Mouse (Mus musculus) telencephalon, adult 2 months (tissue): ENCODE data around the gene Shank3.

Experiments
- DNase-seq: peaks from one replicate; pipeline ENCODE4 v3.0.0-alpha.2; 2011; ENCODE audit warnings: low read depth, low spot score

Gene Shank3

DNA sequence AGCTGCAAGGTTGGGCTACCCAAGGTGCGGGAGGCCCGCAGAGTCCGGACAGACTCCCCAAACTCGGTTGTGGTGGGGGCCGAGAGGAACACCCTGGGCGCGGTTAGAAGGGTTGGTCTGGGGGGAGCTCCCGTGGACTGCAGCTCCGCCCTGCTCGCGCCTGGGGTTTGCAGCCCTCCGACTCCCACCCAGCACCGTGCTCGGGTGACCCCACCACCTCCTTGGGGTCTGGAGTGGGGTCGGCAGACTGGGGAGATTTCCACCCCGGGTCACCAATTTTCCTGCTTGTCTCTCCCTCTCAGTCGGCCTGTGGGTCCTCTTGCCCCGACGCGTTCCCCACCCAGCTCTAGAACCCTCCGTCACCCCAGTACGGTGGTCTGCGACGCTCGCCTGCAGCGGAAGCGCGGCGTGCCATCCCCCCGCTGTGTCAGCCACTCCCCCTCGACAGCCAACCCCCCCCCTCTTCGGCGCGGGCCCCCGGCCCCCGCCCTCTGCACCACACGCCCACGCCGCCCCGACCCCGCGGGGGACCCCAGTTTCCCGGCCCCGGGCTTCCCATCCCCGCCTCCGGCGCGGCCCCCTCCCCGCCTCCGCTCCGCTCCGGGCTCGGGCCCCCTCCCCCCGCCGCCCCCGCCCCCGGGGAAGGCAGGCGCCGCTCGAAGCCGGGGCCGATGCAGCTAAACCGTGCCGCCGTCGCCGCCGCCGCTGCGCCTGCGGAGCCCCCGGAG lies at the start of gene Shank3:
TSS of gene Shank3 (plus strand) at position 663 of the 728 bp plus-strand sequence.
- no peak for DNase-seq

DNA sequence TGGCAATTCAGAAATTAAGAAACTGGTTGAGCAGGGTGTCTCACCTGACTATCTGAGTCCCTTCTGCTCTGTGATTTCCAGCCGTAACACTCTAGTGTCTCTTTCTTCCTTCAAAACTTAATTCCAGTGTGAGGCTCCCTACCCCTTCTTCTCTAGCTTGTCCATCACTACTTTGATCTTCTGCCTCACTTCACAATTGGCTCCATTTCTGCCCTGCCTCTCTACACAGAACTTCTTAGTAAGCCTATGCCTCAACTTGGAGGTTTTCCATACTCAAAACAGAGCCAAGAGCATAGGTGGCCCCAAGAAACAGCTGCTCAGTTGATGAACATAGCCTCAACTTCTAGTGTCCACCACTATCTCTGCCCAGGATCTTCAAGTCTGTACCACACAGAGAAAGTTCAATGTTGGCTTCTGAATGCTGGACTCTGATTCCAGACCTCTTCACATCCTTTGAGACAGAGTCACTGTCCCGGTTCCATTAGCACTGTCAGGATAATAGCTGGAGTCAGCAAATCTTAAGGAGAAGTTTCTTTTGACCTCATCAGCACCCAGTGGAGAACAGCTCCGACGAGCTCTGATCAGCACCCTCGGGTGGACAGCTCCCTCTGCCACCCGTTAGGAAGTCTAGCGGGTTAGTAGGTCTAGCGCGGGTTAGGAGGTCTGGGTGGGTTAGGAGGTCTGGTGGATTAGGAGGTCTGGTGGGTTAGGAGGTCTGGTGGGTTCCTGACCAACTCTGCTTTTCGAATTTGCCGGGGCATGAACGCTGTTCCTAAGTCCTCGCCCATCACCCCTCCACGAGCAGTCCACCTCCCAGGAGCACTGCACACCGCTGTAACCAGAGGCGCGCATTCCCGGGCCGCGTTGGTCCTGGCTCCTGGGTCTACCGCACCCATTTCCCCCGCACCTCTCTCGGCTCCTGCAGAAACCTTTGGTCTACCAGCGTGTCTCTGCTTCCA lies 46.2 kb upstream of the Shank3 start:
- DNase-seq: no peak

GRCm38 (mm10) chr15:89453865-89454478 lies 45.5 kb upstream of the Shank3 start, which contains the start of gene Mapk8ip2:
TSS of gene Mapk8ip2 (plus strand) at chr15:89453913.
- DNase-seq: no peak

- DNase-seq: no peak
Measured at GRCm38 (mm10) chr15:89454857-89455256, 44.6 kb upstream of the Shank3 start.

DNA sequence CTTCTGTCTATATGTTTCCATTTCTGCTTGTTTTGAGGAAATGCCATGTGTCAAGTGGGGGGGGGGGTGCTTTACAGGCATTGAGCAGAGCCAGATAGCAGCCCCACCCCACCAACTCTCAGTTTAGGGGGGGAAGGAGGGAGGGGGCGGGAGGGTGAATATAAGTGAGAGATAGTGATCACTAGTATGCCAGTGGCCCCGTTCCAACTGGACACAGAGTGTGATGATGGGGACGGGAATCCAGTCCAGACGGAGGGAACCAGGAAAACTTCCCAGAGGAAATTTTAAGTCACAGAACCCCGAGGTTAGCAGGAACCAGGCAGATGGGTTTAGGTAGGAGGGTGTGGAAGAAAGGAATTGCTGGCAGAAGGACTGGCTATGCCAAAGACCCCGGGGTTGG lies 43.8 kb upstream of the Shank3 start:
- no peak for DNase-seq

- DNase-seq: no peak
Measured at GRCm38 (mm10) chr15:89458942-89459341, 40.5 kb upstream of the Shank3 start.

GRCm38 (mm10) chr15:89459821-89460220 lies 39.6 kb upstream of the Shank3 start:
- DNase-seq: no peak

GRCm38 (mm10) chr15:89460298-89460697 lies 39.1 kb upstream of the Shank3 start:
- DNase-seq: no peak

DNA sequence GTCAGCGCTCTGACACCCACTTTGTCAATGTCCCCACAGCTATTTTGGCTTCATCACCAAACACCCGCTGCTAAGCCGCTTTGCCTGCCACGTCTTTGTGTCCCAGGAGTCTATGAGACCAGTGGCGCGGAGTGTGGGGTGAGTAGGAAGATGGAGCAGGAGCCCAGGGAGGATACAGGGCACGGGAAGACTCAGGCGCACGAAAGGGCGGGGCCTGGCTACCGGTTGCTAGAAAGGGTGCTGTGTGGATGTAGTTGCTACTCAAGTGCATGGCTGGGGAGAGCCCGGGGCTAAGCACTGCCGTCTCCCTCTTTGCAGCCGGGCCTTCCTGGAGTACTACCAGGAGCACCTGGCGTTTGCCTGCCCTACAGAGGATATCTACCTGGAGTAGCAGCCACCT lies 38.1 kb upstream of the Shank3 start:
- DNase-seq: no peak

DNA sequence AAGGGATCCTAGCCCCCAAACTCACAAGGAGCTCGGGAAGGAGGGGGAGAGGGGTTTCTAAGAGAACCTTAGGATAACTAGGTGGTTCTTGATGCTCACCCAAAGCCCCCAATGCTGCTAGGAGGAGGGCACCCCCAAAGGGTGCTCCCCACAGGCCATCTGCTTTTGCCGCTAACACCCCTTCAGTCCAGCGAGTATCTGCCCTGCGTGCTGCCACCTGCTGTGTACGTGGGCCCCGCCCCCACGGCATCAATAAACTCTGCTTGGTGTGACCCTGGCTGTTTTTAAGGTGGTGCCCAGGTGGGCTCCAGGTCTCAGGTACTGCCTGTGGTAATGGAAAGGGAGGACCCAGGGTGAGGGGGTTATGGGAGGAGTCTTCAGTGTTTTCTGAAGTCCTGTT lies 37.2 kb upstream of the Shank3 start:
- no peak for DNase-seq

DNA sequence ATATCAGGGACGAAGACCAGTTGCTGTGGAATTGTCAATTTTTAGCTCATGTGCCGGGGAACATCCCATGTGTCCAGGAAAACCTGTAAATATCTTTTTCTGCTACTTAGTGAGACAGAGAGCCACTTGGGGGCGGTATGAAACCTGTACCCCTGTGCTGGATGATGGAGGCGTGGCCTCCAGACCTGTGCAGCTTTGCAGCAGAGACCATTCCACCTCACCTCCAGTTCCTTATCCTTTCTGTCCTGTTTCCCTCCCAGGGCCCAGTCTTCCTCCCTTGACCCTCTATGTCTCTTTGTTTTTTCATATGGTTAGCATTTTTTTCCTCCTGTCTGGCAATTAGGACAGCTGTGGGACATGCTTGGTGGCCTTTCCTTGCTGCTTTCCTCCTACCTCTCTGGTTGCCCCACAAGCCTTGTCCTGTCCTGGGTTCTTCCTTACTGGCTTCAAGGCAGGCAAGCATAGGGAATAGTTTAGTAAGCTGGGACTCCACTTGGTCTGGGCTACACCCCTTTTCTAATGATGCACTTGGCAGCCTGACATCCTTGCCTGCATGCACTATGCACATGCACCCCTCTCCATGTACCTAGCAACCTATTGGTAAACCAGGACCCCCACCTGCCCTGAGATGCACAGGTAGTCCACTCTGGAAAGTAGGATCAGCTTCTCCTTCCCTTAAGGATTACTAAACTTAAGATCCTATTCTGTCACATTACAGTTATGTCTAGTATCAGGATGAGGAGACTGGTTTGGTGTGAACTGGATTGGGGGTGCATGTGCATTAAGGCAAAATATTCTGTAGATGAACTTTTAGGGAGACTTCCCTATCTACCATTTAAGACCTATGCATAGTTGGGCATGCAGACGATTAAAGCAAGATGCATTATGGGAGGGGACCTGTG lies 35.8 kb upstream of the Shank3 start:
- DNase-seq: no peak

- DNase-seq: no peak
Measured at GRCm38 (mm10) chr15:89465052-89465451, 34.4 kb upstream of the Shank3 start.

- DNase-seq: no peak
Measured at GRCm38 (mm10) chr15:89468577-89468976, 30.8 kb upstream of the Shank3 start.

DNA sequence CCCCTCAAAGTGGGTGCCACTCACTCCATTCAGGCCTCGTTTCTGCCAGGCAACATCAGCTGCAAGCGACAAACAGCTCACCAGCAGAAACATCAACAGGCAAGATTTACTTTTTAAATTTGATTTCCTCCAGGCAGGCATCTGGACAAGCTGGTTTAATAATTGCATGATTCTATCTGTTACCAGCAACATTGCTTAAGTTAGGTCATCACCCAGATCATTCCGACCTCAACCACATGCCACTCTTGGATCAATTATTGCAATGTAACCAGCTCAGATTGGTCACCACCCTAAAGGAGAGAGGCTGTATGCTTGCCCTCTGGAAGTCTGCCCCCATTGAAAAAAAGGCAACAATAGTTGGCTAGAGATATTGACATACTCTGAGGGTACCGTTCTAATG lies 27.9 kb upstream of the Shank3 start:
- no peak for DNase-seq

DNA sequence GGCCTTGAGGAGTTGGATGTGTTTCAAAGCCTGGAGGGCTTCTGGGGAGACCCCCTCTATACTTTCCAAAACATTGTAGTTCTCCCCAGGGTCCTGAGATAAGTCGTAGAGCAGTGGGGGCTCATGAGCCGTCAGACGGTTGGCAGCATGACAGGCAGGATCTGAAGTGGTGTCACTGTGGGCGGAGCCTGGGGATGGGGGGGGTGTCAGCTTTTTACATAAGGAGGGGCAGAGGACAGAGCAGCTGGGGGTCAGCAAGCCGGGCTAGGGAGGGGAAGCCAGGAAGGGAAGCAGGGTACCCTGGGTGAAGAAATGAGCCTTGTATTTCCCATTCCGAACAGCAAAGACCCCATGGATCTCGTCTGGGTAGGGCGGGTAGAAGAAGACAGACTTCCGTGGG lies 26.1 kb upstream of the Shank3 start:
- no peak for DNase-seq

- no peak for DNase-seq
Measured at GRCm38 (mm10) chr15:89473921-89474320, 25.5 kb upstream of the Shank3 start.

DNA sequence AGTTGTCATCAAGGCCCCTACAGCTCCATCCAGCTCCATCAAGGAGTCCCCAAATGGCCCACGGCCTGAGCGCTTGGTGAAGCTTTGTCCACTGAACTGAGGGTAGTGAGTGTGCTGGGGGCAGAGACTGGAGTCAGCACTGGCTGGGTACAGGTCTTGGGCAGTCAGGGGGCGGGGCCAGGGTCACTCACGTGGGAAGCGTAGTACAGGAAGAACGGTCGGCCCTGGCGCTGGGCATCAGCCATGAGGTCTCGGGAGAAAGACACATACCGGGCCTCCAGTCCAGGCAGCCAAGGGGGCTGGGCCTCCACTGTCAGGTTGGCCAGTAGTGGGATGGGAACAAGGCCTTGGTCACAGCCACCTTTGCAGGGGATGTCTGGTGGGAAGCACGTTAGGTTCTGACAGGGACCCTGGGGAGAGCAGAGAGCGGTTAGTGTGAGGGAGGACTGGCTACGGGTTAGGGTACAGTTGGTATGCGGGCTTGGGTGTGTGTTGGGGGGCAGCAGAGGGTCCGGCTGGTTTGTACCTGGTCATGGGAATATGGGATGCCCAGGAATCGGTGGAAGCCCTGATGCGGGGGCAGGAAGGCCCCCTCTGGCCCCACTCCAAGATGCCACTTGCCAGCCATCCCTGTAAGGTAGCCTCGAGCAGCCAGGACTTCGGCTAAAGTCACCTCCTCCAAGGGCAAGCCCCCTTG lies 24.7 kb upstream of the Shank3 start:
- DNase-seq: no peak

DNA sequence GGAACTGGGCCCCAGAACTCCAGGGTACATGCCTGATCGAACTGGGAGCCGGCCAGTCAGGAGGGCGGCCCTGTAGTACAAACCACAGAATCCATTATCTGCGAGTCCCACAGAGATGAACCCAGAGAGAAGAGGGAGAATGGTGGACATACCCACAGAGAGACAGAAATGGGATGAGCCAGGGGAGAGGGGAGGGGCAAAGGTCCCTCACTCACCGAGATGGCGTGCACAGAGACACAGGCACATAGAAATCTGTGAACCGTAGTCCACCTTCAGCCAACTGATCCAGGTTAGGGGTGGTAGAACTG lies 24.2 kb upstream of the Shank3 start:
- DNase-seq: no peak

- peak; percentile 90 for DNase-seq
Measured at GRCm38 (mm10) chr15:89475611-89476474, 23.6 kb upstream of the Shank3 start.

DNA sequence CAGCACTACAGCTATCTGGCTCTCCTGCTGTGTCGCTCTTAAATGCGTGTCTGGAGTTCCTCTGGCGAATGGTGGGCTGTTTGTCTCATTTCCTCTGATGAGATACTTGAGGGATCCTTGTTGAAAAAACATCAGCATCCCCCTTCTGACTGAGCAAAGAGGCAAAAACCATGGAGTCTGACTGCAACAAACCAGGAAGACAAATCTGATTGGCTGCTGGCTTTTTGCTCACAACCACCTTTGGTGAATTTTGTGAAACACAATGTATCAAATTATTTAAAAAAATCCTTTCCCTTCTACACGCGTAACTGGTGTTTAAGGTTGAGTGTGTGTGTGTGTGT lies 23.0 kb upstream of the Shank3 start:
- DNase-seq: no peak
